ENCODE assay signal across 28 mouse cellular contexts in the genomic region with DNA sequence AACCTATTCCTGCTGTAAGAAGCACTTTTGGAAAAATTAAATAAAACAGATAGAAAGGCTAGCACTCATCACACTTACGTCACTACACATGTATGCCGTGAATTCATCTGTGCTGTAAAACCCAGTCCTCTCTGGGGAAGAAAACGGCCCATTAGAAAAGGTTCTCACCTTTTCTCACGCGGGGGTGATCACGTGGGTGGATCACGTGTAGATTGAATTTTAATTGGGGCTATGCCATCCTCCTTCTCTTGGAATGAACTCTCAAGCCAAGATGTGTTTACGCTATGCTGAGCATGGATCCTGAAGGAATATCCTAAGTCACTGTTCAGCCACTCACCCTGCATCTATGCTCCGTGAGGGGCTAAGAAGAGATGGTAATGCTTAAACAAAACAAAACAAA.
A peak's percentile ranks its signal among the peaks of the same experiment; 100 is the strongest.
DNase-seq lines count a peak whose midpoint lies in the region; ATAC-seq and TF ChIP-seq lines count a peak whose summit lies in the region.
"Had no signal": no experiment of that assay in that cellular context is flagged by ENCODE, and none has a peak within 500 bp of the region (broad histone marks: within the 10 kb centered on the region; RNA-seq: fewer than 3 reads in every experiment).

No protein-coding gene starts in this region.

- peak; percentile 60; the same call in 1 of the 2 replicates for ATAC-seq in limb, embryonic 14.5 days (ENCODE audit: low FRiP score, low read depth)
- no peak for ATAC-seq in intestine, embryonic 15.5 days
- ATAC-seq: forebrain, embryonic 15.5 days; Patski had no signal

- H3K4me3 ChIP-seq in limb, embryonic 14.5 days (replicated peaks; ENCODE audit: low read length) = no peak overlapping the region
- no peak overlapping the region for H3K4me3 ChIP-seq in limb, embryonic 10.5 days
- no peak overlapping the region for H3K4me3 ChIP-seq in intestine, embryonic 15.5 days (replicated peaks)
- H3K4me3 ChIP-seq: embryonic facial prominence, embryonic 10.5 days; embryonic facial prominence, embryonic 13.5 days; erythroblast, embryonic 14.5 days; forebrain, embryonic 12.5 days; forebrain, embryonic 15.5 days; hindbrain, embryonic 12.5 days; hindbrain, embryonic 15.5 days had no signal

- H3K4me2 ChIP-seq in limb, embryonic 14.5 days (replicated peaks; ENCODE audit: low read depth, low read length, severe bottlenecking) = no peak overlapping the region
- H3K4me2 ChIP-seq in intestine, embryonic 15.5 days (replicated peaks) = no peak overlapping the region
- H3K4me2 ChIP-seq: embryonic facial prominence, embryonic 13.5 days; forebrain, embryonic 12.5 days; forebrain, embryonic 15.5 days; heart, embryonic 11.5 days; hindbrain, embryonic 12.5 days; hindbrain, embryonic 15.5 days had no signal

- H3K9ac ChIP-seq in limb, embryonic 14.5 days (ENCODE audit: low read depth, low read length, severe bottlenecking) = no peak overlapping the region
- H3K9ac ChIP-seq in intestine, embryonic 15.5 days = no peak overlapping the region
- H3K9ac ChIP-seq: embryonic facial prominence, embryonic 13.5 days; forebrain, embryonic 12.5 days; forebrain, embryonic 15.5 days; hindbrain, embryonic 12.5 days; hindbrain, embryonic 15.5 days had no signal

- peak; percentile 59 for DNase-seq in kidney, adult 18-20 months
- no peak for DNase-seq in kidney, postnatal 25 days
- no peak for DNase-seq in limb, embryonic 14.5 days (ENCODE audit: low spot score)
- DNase-seq in limb, embryonic 10.5 days (ENCODE audit: low spot score) = no peak
- peak; percentile 53 for DNase-seq in induced T-regulatory cell, adult 2 months (ENCODE audit: low read depth)
- DNase-seq: adrenal gland, postnatal 10 days; adrenal gland, postnatal 36 days; B cell, adult 2 months; cerebellum, adult 11 months; cerebellum, adult 2 months; cerebellum, adult 9-11 months; cerebellum, postnatal 25 days; embryo, embryonic 11 days; gastrocnemius, postnatal 10 days; gastrocnemius, postnatal 36 days; heart, adult 11 months had no signal

- TF ChIP-seq POLR2A in limb, embryonic 14.5 days (IDR thresholded peaks at IDR 0.05; ENCODE audit: borderline replicate concordance, extremely low read depth, insufficient read depth, insufficient read length) = no peak

- no peaks in the 10 kb centered on the region for H3K36me3 ChIP-seq in limb, embryonic 14.5 days (ENCODE audit: control insufficient read depth, insufficient read depth, low read length)
- no peaks in the 10 kb centered on the region for H3K36me3 ChIP-seq in limb, embryonic 10.5 days
- no peaks in the 10 kb centered on the region for H3K36me3 ChIP-seq in intestine, embryonic 15.5 days
- H3K36me3 ChIP-seq: embryonic facial prominence, embryonic 10.5 days; embryonic facial prominence, embryonic 13.5 days; forebrain, embryonic 12.5 days; forebrain, embryonic 15.5 days; G1E; hindbrain, embryonic 12.5 days; hindbrain, embryonic 15.5 days had no signal

- no peaks in the 10 kb centered on the region for H3K9me3 ChIP-seq in limb, embryonic 14.5 days (ENCODE audit: control insufficient read depth, low read length)
- no peaks in the 10 kb centered on the region for H3K9me3 ChIP-seq in limb, embryonic 10.5 days (replicated peaks)
- no peaks in the 10 kb centered on the region for H3K9me3 ChIP-seq in intestine, embryonic 15.5 days
- H3K9me3 ChIP-seq: G1E; hindbrain, embryonic 15.5 days had no signal

- H3K27ac ChIP-seq in limb, embryonic 14.5 days (replicated peaks; ENCODE audit: low read depth, low read length) = no peak overlapping the region
- no peak overlapping the region for H3K27ac ChIP-seq in limb, embryonic 10.5 days
- no peak overlapping the region for H3K27ac ChIP-seq in intestine, embryonic 15.5 days
- H3K27ac ChIP-seq: embryonic facial prominence, embryonic 10.5 days; embryonic facial prominence, embryonic 13.5 days; forebrain, embryonic 12.5 days; forebrain, embryonic 15.5 days; hindbrain, embryonic 12.5 days; hindbrain, embryonic 15.5 days had no signal

- 68% methylated on average over 9 of the region's 9 CpGs for WGBS in limb, embryonic 14.5 days
- WGBS in limb, embryonic 10.5 days = 91% methylated on average over 9 of the region's 9 CpGs
- WGBS in intestine, embryonic 15.5 days = 87% methylated on average over 9 of the region's 9 CpGs

- H3K27me3 ChIP-seq in limb, embryonic 14.5 days (ENCODE audit: control insufficient read depth, insufficient read depth, low read length) = no peaks in the 10 kb centered on the region
- H3K27me3 ChIP-seq in limb, embryonic 10.5 days (ENCODE audit: low read depth, poor library complexity, severe bottlenecking) = no peaks in the 10 kb centered on the region
- no peaks in the 10 kb centered on the region for H3K27me3 ChIP-seq in intestine, embryonic 15.5 days (replicated peaks)
- H3K27me3 ChIP-seq: CH12.LX; embryonic facial prominence, embryonic 13.5 days; forebrain, embryonic 12.5 days; forebrain, embryonic 15.5 days; hindbrain, embryonic 12.5 days; hindbrain, embryonic 15.5 days; Patski had no signal

- no peaks in the 10 kb centered on the region for H3K4me1 ChIP-seq in limb, embryonic 14.5 days (ENCODE audit: control insufficient read depth, insufficient read depth, low read length)
- H3K4me1 ChIP-seq in limb, embryonic 10.5 days = no peaks in the 10 kb centered on the region
- H3K4me1 ChIP-seq in intestine, embryonic 15.5 days (replicated peaks) = peaks cover 2% of the 10 kb centered on the region
- H3K4me1 ChIP-seq: embryonic facial prominence, embryonic 10.5 days; forebrain, embryonic 12.5 days; forebrain, embryonic 15.5 days; hindbrain, embryonic 12.5 days; hindbrain, embryonic 15.5 days had no signal

Comparison
In these comparisons a context has a peak if more than half of its experiments do, and no peak if none do; other contexts are left out.
1. DNase-seq: peak in kidney, adult 18-20 months (single experiment) and induced T-regulatory cell, adult 2 months (single experiment); none in kidney, postnatal 25 days (0 of 2), limb, embryonic 14.5 days (single experiment) and limb, embryonic 10.5 days (single experiment).